Mouse (Mus musculus) gastrocnemius, postnatal 36 days (tissue): ENCODE measurements around the gene Acsbg1. TPM values are rescaled to one million over a fixed set of nuclear protein-coding genes. Genes with fewer than 3 reads are reported as not detected.

Experiments used
- DNase-seq, 2 experiments: peaks; one replicate each; pipeline ENCODE4 v3.0.0; 2022
- intact Hi-C: fragments of 180-260 bp; cut with DNase I; formaldehyde crosslinking; loops from one replicate; pipeline ENCODE4 v1.15.1; 2025
- total RNA-seq, 2 experiments: library from RNA; stranded (reverse); gene quantifications; 2 replicates each; pipeline ENCODE4 v1.2.3; 2021

The Acsbg1 gene
- total RNA-seq, 2 experiments from 2014 or later, result 0.17 to 0.61 TPM

DNA sequence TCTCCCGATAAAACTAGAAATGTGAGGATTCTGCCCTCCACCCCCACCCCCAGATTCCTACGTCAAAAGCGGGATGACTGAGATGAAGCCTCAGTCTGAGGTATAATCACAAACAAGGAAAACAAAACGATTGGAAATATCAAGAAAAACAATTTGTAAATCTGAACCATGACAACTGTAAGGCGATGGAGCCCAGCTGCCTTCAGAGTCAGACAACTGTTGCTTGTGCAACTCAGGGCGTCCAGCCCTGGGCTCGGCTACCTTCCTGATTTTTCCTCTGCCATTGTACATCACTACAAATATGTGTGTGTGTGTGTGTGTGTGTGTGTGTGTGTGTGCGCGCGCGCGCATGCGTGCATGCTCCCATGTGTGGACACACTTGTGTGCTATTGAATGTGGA, 12.2 kb upstream of the Acsbg1 start:
- intact Hi-C loops, result no loop called here

DNA sequence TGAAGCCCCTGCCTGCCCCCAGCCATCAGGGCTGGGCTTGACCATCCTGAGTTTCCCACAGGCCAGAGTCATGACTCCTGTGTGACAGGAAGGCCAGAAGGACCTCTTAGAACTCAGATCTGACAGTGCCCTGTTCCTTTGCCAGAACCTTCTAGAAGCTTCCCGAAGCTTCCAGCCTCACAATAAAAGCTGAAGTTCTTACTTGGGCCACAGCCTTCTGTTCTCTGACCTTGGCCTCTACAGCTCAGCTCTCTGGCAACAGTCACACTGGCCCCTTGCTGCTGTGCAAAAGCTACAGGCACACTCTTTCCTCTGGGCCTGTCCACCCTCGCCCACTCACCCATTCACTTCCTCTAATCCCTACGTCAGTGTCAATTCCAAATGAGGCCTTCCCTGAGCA, 10.3 kb upstream of the Acsbg1 start:
- no peak for DNase-seq
- intact Hi-C loops, result no loop called here

More for the DNA sequence above, 12.2 kb upstream of the Acsbg1 start:
- no peak for DNase-seq

DNA sequence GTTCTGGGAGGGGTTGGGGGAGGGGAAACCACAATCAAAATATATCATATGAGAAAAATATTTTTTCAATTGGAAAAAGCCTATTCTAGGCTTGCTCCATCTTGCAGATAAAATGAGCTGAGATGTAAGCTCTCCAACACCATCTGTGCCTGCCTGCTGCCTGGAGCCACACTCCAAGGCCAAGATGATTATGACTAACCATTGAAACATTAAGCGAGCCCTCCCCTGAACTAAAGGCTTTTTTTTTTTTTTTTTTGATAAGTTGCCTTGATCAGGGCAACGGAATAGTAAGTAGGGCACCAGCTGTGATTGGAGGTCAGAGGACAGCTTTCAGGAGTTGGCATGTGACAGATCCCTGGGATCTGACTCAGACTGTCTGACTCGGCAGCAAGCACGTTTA, 6.8 kb upstream of the Acsbg1 start:
- DNase-seq, result no peak

DNA sequence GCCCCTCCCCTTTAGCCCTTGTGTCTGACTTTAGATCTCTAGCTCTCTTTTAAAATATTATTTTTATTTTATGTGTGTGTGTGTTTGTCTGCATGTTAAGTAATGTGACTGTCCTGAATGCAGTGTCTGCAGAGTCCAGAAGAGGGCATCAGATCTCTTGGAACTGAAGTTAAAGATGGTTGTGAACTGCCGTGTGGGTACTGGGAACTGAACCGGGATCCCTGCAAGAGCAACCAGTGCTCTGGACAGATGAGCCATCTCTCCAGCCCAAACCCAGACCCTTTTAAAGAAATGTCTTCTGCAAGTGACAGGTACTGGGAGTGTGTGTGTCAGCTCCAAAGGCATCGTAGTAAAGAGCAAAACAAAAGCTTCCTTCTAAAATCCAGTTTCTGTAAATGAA, 4.4 kb upstream of the Acsbg1 start:
- DNase-seq, result no peak
- intact Hi-C loops, result no loop called here

More for the DNA sequence above, 6.8 kb upstream of the Acsbg1 start:
- intact Hi-C loops, result no loop called here

DNA sequence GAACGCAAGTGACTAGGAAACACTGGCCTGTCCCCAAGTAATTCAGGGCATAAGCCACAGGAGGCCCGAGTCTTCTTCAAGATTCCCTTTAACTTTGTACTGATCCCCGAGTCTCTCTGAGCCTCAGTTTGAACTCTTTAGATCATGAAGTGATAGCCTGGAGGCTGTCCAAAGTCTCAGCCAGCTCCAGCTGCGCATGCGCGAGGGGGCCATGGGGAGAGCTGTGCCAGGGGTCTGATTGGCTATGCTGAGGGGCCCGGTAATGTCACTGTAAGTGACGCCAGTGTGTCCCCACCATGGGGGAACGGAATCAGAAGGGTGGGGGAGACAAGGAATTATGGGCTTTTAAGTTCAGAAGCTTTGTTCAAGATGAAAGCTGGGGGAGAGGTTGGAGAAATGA, 2.7 kb upstream of the Acsbg1 start:
- no peak for DNase-seq
- intact Hi-C loops, result no loop called here

DNA sequence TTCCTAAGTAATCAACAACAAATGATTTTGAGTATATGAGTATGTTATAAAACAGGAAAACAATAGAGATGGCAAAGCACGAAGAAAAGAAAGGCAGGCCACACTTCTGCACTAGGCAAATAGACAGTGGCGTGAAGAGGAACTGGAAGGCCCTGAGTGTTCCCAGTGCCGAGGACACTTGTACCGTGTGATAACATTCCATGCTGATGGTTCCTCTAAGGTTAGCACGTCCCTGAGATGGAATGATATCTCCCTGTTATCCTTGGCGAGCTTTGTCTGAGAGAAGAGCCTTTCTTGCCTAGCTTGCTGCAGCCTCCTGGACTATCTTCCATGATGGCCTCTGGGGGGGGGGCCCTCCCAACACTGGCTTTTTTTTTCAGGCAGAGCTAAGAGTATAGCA, 2.9 kb downstream of the Acsbg1 start:
- DNase-seq, result no peak
- intact Hi-C loops, result no loop called here

DNA sequence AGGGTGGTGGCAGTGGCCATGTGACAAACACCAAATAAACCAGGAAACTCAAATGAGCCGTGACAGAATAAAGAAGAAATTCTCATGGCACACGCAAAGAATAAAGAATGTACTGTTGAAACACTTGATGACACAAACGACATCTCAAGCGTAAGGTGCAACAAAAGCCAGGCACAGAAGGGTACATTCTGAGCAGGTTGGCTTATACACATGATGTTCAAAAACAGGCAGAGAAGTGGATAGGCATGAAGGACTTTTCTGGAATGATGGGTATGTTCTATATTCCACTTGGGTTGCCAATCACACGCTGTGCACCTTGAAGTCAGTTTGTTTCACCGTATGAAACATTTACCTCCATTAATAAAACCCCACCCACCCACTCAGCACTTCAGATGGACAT, 5.3 kb downstream of the Acsbg1 start:
- intact Hi-C loops, result no loop called here
- DNase-seq, result no peak

DNA sequence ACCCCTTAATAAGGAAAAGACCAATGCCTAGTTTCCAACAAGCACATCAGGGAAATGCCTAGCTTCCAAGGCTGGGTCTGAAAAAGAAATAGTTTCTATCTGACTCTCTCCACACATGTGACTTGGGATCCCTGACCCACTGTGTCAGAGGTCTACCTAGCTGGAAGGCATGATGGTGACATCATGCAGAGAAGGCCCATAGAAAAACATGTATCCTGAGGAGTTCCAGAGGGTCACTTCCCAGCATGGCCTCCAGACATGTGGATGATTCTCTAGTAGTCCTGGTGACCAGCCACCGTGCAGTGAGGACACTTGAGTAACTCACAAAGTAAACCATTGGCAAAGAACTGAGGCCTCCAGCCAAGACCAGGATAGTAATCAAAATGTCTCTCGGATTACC, 5.8 kb downstream of the Acsbg1 start:
- DNase-seq, result no peak
- intact Hi-C loops, result no loop called here

DNA sequence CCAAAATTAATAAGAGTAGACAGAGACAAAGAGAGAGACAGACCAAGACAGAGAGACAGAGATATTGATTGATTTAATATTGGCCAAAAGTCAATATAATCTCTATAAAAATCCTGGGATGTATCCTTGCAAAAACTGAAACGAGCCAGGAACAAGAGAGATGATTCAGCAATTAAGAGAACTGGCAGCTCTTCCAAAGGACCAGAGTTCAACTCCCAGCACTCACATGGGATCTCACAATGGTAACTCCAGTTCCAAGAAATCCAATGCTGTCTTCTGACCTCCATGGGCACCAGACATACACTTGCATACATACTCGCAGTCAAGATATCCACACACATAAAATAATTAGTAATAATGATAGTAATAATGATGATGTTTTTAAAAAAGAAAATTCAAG, 8.9 kb downstream of the Acsbg1 start:
- intact Hi-C loops, result no loop called here
- DNase-seq, result no peak

DNA sequence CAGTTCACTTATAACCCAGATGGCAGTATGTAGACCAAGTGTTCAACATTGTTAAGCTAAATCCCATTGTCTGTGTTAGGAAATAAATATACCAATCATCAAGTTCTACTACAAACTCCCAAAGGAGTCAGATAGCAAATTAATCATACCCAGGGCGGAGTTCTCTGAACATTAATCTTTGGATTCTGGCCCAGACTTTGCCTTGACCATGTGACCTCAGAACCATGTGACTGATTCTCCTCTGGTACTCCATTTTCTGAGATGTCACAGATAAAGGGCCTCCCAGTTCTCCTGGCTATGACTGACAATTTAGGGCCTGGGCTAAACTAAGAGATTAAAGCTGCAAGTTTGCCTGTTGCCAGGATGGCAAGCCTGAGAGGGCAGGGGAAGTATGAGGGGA, 12.3 kb downstream of the Acsbg1 start:
- no peak for DNase-seq
- intact Hi-C loops, result no loop called here

DNA sequence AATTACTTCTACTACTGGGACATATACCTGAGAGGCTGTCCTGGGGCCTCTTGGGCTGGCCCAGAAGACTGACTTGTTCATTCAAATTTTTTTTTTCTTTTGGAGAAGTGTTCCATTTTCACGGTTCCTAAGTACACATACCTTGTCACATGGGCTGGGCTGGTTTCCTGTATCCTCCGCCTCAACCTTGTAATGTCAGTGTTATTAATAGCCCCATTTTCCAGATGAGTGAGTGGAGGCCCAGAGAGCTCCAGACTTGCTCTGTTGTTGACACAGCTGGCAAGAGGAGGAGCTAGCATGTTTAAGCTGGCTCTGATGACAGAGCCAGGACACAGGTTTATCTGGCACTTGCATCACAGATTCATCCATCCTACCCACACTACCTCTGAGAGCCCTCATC, 14.2 kb downstream of the Acsbg1 start:
- DNase-seq, result no peak

DNA sequence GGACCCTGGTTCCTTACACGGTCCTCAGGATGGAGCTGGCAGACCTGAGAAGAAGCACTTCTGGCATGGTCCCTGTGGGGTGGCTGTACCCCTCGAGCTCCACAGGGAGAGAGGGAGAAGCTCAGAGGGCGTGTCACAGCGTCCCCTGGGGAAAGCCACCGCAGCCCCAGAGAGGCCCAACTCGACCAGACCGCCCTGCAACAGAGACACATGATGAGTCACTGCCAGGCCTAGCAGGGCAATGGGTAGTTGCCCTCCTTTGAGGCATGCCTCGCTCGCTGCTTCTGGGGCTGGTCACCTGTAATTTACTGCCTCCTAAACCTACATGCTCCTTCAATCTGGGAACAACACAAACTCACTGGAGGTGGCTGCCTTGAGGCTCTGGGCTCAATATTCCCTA, 15.4 kb downstream of the Acsbg1 start:
- DNase-seq, result no peak
- intact Hi-C loops, result no loop called here

More for the DNA sequence above, 14.2 kb downstream of the Acsbg1 start:
- intact Hi-C loops, result no loop called here

DNA sequence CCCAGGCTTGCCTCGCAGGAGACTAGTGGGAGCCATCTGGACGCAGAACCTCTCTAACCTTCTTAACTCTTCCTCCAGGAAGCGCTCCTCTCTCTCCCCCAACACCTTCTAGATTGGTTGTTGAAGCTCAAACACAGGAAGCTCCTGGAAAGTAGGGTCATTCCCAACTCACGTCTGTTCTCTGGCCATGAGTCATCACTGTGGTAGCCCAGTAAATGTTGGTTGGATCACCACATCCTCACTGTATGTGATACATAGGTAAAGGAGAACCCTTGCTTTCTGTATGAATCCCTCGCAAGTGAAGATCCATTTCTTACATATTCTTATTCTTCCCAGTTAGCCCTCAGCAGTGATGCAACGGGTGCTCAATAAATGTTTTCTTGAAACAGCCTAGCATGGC, 16.1 kb downstream of the Acsbg1 start:
- intact Hi-C loops, result no loop called here
- DNase-seq, result no peak

DNA sequence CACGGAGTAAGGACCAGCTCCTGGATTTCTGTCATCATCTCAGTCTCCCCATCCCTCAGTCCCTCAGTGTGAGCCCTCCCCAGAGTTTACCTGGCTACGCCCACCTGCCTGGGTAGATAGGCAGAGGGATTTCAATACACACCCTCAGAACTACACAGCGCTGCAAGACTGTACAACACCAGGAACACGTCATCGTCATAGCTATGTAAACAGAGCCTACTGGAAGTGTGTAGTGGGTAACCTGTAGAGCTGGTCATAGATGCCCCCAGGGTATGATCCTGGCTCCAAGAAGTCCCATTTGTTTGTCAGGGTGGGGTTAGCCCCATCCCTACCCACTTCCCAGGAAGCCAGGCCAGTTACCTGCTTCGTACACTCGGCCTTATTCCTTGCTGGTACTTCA, 18.5 kb downstream of the Acsbg1 start:
- no peak for DNase-seq

DNA sequence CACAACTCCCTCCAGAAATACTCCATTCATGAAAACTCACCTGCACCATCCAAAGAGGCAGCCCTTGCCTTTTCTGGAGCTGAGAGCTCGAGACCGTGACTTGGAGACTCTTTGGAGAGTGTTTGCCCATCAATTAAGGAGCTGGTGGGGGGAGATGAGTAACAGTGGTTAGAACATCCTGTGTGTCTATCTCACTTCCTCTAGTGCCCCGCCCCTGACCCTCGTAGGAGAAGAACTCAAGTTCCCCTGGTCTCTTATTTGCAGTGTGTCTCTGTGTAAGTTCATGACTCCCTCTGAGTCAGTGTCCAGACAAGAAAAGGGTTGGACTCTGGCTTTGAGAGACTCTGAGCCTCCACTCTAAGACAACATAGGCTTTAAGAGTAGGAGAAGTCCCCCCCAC, 19.1 kb downstream of the Acsbg1 start:
- intact Hi-C loops, result no loop called here
- no peak for DNase-seq

More for the DNA sequence above, 18.5 kb downstream of the Acsbg1 start:
- intact Hi-C loops, result no loop called here

DNA sequence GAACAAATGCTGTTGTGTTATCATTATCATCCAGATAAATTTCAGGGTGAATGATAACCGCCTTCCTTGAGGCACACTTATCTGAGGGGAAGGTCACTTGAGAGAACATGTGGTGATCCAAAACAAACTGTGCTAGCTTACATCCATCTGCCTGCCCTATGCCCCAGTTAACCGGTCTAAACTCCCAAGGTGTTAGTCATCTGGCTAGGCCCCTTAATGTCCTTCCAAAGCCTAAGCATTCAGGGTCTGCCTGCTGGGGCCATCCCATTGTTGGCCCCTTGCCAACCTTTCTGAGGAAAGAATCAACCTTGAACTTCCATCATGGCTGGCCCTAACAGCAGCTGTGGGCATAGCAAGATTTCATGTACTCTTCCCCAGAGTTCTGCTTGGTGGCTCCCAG, 19.5 kb downstream of the Acsbg1 start:
- intact Hi-C loops, result no loop called here
- no peak for DNase-seq

DNA sequence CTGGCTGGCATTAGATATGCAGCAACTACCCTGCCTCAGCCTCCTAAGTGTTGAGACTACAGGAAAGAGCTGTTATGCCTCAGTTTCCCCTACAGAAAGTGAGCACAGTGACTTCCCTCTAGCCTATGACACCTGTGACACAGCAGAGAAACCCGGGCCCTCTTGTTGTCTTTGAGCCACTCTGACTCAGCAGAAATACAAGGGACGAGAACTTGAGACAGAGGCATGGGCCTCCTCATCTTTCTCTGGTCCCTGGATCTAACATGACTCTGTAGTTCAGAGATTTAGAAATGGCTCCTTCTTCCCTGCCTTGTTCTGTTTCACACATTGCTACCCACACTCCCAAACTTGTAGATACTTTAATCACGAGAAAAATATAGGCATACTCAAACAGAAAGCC, 20.1 kb downstream of the Acsbg1 start:
- intact Hi-C loops, result no loop called here
- no peak for DNase-seq

DNA sequence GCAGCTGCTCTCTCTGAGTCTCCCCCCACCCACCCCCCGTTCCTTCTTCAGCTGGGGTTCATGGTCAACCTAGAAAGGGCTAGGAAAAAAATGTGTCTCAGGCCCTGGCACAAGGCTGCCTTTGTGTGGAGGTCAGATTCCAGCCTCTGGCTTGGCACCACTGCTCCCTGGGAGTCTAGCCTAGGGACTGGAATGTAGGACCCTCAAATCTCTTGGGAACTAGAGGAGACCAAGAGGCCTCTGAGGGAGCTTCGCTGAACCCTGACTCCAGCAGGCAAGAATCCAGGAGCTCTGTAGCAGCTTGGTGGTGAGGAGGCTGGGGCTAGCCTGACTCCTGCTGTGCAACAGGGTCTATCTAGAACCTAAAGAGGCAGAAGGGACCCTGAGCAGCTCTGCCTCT, 22.5 kb downstream of the Acsbg1 start:
- no peak for DNase-seq
- intact Hi-C loops, result no loop called here

DNA sequence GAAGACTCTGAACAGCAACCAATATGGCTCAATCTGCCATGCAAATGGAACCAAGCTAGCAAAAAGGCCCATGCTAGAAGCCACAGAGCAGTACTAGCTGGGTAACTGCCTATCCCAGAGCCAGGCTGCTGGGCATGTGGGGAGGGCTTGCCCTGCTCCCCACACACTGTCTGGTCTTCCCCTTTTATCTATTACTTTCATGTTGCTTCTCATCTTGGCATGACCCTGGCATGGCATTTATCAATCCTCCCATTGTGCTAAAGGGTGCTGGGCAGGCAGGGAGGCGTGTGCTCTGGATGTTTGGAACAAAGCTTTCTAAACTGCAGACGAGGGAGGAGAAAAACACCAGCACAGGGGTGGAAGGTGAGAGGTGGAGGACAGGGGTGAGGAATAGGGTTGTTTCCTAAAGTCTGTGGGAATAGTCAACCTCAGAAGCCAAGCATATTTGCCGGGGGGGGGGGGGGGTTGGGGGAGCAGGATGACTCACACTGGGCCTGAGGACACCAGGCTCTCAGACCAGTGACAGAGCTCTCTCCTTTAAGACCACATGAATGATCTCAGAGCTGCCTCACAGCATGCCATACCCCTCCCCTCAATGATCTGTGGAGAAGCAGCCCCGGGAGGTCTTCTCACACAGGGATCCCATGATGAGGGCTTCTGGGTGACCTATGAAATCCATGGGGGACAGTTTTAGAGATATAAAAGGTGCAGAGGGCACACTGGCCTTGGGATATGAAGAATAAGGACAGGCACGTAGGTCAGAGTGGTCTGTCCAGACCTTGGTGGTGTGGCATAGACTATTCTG, 24.0 kb downstream of the Acsbg1 start:
- no peak for DNase-seq
- intact Hi-C loops, result no loop called here

DNA sequence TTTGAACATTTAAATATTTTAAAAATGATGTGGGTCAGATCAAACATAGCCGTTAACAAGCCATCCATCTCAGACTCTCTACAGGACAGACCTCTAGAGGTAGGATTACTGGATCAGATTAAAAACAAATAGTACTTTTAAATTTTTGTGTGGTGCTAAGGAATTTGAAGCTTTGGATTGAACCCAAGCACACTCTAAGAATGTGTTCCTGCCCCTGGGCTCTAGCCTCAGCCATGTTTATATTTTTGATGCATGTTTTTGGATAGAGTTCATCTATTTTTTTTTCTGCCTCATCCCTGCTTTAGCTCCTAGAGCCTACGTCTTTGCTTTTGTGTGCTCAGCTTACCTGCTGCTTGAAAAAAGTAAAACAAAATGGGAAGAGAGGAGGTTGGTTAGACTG, 28.3 kb downstream of the Acsbg1 start:
- intact Hi-C loops, result no loop called here
- DNase-seq, result no peak

DNA sequence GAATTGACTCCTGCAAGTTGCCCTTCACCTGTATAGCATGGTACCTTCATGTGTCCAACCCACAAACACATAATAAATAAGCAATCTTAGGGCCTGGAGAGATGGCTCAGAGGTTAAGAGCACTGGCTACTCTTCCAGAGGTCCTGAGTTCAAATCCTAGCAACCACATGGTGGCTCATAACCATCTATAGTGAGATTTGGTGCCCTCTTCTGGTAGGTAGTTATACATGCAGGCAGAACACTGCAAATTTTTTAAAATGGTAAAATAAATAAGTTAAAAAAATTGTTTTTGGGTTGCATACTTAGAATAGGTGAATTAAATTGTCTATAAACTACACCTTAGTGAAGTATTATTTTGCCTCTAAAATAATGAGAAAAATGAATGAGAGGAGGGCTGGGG, 30.8 kb downstream of the Acsbg1 start:
- no peak for DNase-seq
- intact Hi-C loops, result no loop called here

DNA sequence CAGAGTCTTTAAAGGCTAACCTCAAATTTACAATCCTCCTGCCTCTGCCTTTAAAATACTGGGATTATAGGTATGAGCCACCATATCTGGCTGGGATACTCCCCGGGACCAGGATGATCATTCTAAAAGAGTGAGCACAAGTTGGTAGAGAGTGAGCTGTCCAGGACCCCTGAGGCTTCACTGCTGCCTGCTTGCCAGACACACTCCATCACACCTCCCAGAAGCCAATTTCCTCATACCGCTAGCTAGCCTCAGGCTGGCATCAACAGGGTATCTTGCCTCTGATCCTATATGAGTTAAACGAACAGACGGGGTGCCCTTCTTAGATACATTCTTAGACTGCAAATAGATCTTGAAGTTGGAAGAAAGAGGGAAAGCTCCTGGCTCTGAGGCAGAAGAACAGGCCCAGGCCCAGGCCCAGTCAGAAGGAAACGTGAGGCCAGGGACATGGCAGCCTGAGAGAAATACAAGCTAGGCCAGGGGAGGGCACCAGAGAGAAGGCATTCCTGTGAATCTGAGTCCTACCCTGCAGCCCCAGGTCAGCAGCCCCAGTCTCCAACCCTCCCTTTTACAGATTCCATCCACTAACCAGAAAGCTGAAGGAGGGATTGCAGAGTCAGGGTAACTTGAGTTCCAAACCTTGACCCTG, 31.9 kb downstream of the Acsbg1 start:
- DNase-seq, result no peak
- intact Hi-C loops, result no loop called here
